Mouse (Mus musculus): Measurements from ENCODE around the gene Smyd4.
"Not testable (repeated sequence)": the region's sequence is repeated elsewhere in the genome, so short reads cannot be mapped to it uniquely, and the experiment has no call there.

Smyd4 gene

GRCm38 (mm10) chr11:75346556-75347187 is 1.6 kb upstream of the Smyd4 start:
- DNase-seq = no peak

DNA sequence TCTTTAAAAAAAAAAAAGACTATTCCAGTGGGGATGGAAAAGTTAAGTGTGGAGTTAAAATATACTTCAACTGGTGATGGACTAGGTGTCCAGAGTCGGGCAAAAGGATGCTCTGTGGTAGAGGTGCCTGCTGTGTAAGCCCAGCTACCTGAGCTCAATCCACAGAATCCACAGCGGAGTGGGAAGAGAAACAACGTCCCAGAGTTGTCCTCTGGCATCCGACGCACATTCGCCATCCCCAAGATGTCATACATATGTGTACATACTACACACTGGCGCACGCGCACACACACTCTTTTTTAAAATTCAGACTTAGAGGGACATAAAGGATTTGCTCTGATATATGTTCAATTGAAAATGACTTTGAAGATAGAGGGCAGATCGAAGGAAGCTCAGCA is 1.0 kb upstream of the Smyd4 start:
- no peak for DNase-seq

DNA sequence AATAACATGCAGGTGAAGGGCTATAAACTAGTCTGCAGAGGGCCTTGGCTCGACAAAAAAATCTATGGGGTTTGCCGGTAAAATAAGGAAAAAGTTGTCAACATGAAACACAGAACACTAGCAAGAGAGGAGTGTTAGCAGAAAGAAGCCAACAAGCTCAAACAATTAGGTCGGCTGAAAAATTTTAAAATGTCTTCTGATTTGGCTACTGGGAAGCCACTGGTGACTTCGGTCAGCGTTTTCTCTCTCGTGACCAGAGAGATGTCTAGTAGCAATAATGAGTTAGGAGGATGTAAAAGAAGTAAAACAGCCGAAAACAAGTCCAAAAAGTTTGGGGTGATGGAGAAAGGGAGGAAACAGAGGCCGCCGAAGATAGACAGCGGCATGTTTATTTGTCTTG is 637 bp upstream of the Smyd4 start:
- no peak for DNase-seq

GRCm38 (mm10) chr11:75348890-75349261 is 643 bp downstream of the Smyd4 start:
- DNase-seq = no peak

DNA sequence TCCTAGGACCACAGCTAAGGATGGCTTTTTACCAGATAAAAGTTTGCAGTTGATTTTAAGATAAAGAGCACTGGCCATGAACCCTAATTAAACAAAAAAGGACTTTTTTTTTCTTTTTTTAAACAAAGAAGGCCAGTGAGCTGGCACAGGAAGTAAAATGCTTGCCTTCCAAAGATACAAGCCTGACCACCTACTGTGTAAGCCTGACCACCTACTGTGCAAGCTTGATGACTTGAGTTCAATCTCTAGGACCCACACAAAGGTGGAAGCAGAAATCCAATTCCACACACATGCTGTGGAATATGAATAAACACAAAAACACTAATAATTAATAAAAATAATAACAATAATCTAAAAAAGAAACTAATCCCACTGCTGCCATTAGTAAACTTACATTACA is 3.0 kb downstream of the Smyd4 start:
- DNase-seq = no peak

- no peak for DNase-seq
Observed at GRCm38 (mm10) chr11:75355475-75355874, 7.2 kb downstream of the Smyd4 start.

- no peak for DNase-seq
Observed at GRCm38 (mm10) chr11:75377125-75377524, 28.9 kb downstream of the Smyd4 start.

DNA sequence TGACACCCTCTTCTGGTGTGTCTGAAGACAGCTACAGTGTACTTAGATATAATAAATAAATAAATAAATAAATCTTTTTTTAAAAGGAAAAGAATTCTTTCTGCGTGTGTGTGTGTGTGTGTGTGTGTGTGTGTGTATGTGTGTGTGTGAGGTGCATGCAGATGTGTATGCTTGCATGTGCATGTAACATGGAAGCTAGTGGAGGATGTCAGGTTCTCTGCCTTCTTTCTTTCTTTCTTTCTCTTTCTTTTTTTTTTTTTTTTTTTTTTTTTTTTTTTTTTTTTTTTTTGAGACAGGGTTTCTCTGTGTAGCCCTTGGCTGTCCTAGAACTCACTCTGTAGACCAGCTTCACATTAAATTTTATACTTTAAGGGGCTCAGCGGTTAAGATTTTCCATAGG is 30.6 kb downstream of the Smyd4 start:
- DNase-seq = not testable (repeated sequence)

- not testable (repeated sequence) for DNase-seq
Observed at GRCm38 (mm10) chr11:75383529-75383928, 35.3 kb downstream of the Smyd4 start.

GRCm38 (mm10) chr11:75395611-75396010 is 47.4 kb downstream of the Smyd4 start:
- no peak for DNase-seq

GRCm38 (mm10) chr11:75397452-75397851 is 49.2 kb downstream of the Smyd4 start:
- DNase-seq = no peak

- no peak for DNase-seq
Observed at GRCm38 (mm10) chr11:75399411-75399841, 51.2 kb downstream of the Smyd4 start.

- no peak for DNase-seq
Observed at GRCm38 (mm10) chr11:75400099-75400498, 51.9 kb downstream of the Smyd4 start.

DNA sequence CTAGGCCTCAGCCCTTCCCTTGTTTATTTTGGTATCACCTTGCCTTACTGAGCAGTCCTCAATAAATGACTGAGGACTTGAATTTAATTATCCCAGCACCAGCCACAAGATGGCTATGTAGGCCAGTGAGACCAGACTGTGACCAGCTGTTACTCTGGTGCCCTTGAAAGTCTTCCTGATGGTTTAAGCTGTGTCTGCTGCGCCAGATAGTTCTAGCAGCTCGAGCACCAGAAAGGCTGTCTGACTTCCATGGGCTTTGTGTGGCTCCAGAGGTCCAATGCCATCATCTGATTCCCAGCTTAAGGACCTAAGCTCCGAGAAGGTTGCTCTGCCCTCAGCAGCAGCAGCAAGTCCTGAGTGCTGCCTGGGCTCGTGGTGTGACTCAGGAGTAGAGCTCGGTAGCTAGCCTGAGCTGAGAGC is 54.0 kb downstream of the Smyd4 start:
- DNase-seq = peak; percentile 41 to 63

- DNase-seq = peak in 1 of 2 experiments; percentile 16
Observed at GRCm38 (mm10) chr11:75403301-75404052, 55.2 kb downstream of the Smyd4 start.

DNA sequence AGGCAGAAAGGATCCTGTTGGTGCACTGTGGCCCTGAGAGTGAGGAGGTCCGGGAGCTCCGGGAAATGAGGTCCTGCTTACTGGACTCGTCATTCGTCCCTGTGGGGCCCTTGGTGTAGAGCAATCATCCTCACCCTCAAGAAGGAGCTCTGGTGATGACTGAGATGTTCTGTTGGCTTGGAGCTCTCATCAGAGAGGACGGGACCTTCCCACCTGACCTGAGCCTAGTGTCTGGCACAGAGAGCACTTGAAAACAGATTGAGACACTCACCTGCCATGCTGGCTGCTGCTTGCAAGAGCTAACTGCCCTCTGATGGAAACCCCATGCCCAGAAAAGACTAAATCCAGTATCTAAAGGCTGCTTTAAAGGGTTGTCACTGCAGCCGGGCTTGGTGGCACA is 56.6 kb downstream of the Smyd4 start:
- DNase-seq = no peak

DNA sequence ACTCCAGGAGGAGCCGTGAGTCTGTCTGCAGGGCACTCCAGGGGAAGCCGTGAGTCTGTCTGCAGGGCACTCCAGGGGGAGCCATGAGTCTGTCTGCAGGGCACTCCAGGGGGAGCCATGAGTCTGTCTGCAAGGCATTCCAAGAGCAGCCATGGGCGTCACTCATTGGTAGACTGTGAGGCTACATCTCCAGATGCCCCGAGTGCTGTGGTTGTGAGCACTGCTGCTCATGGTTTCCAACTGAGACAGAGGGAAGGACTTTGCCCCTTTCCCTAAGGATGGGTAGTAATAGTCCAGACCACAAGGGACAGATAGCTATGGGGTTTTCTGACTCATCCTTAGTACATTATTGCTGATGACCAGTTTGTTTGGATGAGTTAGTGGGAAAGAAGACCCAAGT is 57.9 kb downstream of the Smyd4 start:
- DNase-seq = no peak

DNA sequence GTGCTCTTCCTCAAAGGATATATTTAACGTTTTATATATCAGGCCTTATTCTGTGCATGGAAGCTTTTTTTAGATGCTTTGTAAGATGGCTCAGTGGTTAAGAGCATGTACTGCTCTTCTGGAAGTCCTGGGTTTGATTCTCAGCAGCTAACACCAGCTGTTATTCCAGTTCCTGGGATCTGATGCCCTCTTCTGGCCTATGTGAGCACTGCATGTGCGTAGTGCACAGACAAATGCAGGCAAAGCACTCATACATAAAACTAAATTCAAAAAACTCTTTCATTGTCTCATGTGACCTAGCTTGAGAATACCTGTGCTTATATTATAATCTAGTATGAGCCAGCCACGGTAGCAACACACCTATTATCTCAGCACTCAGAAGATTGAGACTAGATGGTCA is 58.6 kb downstream of the Smyd4 start:
- peak; percentile 75 to 76 for DNase-seq

DNA sequence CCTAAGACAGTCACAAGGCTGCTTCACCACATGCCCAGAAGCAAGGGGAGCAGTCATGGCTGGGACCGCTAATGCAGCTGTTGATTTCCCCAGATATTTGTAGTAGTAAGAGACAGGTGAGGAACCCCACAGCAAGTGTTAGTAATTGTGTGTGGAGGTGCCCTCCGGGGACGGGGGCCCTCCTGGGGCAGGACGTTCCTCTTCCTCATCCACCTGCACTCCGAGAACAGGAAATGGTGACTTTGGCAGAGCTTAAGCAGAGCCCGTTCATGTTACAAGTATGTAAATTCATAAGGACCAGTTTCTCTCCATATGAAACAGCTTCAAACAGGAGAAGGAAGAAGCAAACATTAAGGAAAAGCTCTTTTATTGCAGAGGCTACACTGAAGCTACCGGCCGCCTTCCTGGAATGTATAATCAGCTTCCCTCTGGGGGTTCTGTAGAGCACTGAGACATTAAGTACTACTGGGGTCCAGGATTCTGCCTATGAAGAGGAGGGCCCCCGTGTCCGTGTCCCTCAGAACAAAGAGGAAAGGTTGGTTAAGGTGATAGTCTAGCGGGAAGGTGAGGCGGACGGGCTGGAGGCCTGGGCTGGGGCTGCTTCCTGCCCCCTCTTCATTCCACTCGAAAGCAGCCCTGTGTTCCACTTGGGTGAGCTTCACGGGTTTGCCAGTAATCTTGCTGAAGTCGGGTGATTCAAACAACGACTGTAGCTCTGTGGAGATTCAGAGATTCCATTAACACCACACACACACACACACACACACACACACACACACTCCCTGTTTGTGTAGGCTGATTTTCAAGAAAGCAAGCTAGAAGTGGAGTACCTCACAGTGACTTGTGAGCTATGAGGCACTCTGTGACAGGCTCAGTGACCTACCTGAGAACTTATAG is 61.7 kb downstream of the Smyd4 start:
- DNase-seq = peak; percentile 54 to 66

GRCm38 (mm10) chr11:75410591-75410990 is 62.4 kb downstream of the Smyd4 start:
- no peak for DNase-seq

- DNase-seq = no peak
Observed at GRCm38 (mm10) chr11:75415096-75415495, 66.9 kb downstream of the Smyd4 start.

DNA sequence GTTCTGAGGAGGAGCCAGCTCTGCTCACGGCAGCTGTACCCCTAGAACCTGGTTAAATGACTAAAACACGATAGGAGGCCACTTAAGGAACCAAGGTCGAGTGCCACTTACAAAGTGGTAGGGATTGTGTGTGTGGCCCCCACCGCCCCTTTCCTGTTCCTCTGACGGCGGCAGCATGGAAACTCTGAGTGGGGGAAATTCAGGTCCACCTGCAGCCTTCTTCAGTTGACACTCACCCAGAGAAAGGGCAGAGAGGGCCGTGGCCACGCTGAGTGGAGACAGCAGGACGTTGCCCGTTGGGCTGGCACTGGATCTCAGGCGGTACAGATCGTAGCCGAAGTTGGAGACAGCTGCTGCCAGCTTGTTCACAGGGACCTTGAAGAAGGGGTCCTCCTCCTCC is 67.8 kb downstream of the Smyd4 start:
- no peak for DNase-seq

GRCm38 (mm10) chr11:75420037-75420436 is 71.8 kb downstream of the Smyd4 start:
- no peak for DNase-seq

Measured in kidney, postnatal 4 days (tissue).